Comparison of ENCODE assay signal across 9 mouse cellular contexts in genomic region chr7:16892352-16892730, GRCm38 (mm10). TPM values are rescaled to one million over a fixed set of nuclear protein-coding genes. Genes with fewer than 3 reads are reported as not detected.
DNase-seq lines count a peak whose midpoint lies in the region; ATAC-seq and TF ChIP-seq lines count a peak whose summit lies in the region.
"Had no signal": no experiment of that assay in that cellular context is flagged by ENCODE, and none has a peak within 500 bp of the region (broad histone marks: within the 10 kb centered on the region; RNA-seq: fewer than 3 reads in every experiment).

No protein-coding gene starts in this region.

- no peak overlapping the region for H3K27ac ChIP-seq in heart, embryonic 16.5 days (ENCODE audit: low read length)
- no peak overlapping the region for H3K27ac ChIP-seq in bone marrow, adult 2 months (ENCODE audit: control insufficient read depth, insufficient read depth, low read depth, low read length, poor library complexity)
- H3K27ac ChIP-seq in hindbrain, embryonic 12.5 days: no peak overlapping the region
- no peak overlapping the region for H3K27ac ChIP-seq in midbrain, embryonic 11.5 days (ENCODE audit: low read depth, low read length)
- H3K27ac ChIP-seq: macrophage had no signal

- TF ChIP-seq CTCF in bone marrow, adult 2 months (IDR thresholded peaks at IDR 0.05; ENCODE audit: control insufficient read depth, insufficient read depth, low read length): 0 out of 2 replicates have a peak, but pooled peaks have one; percentile 8

- peak overlapping the region; percentile 33 for H3K4me3 ChIP-seq in heart, embryonic 16.5 days (ENCODE audit: low read length)
- no peak overlapping the region for H3K4me3 ChIP-seq in bone marrow, adult 2 months (replicated peaks; ENCODE audit: control insufficient read depth, low read depth, low read length)
- H3K4me3 ChIP-seq in hindbrain, embryonic 12.5 days: peak overlapping the region; percentile 28
- H3K4me3 ChIP-seq in midbrain, embryonic 11.5 days (ENCODE audit: low read depth, low read length): no peak overlapping the region

- 0 out of 2 replicates have a peak, but pooled peaks have one; percentile 0 for ATAC-seq in heart, embryonic 16.5 days (replicated peaks; ENCODE audit: extremely low read depth, insufficient read depth, low FRiP score)
- peak; percentile 1; the same call in 1 of the 2 replicates for ATAC-seq in hindbrain, embryonic 12.5 days (ENCODE audit: low FRiP score)
- ATAC-seq in midbrain, embryonic 11.5 days (ENCODE audit: low FRiP score): peak; percentile 29

- H3K36me3 ChIP-seq in heart, embryonic 16.5 days (ENCODE audit: control insufficient read depth, insufficient read depth): peaks cover 6% of the 10 kb centered on the region
- peaks cover 7% of the 10 kb centered on the region for H3K36me3 ChIP-seq in hindbrain, embryonic 12.5 days
- H3K36me3 ChIP-seq in midbrain, embryonic 11.5 days (ENCODE audit: control insufficient read depth, insufficient read depth, low read length): no peaks in the 10 kb centered on the region

- TF ChIP-seq POLR2A in bone marrow, adult 2 months (IDR thresholded peaks at IDR 0.05; ENCODE audit: borderline replicate concordance, control insufficient read depth, low read depth, low read length): no peak

- 34% methylated on average over 9 of the region's 9 CpGs for WGBS in heart, embryonic 16.5 days
- 46% methylated on average over 9 of the region's 9 CpGs for WGBS in bone marrow, adult 2 months
- 46% methylated on average over 9 of the region's 9 CpGs for WGBS in hindbrain, embryonic 12.5 days
- 46% methylated on average over 9 of the region's 9 CpGs for WGBS in midbrain, embryonic 11.5 days

- H3K9me3 ChIP-seq in heart, embryonic 16.5 days (replicated peaks; ENCODE audit: control insufficient read depth, low read length): no peaks in the 10 kb centered on the region
- H3K9me3 ChIP-seq in hindbrain, embryonic 12.5 days (replicated peaks): no peaks in the 10 kb centered on the region
- H3K9me3 ChIP-seq in midbrain, embryonic 11.5 days (ENCODE audit: control insufficient read depth, low read length): no peaks in the 10 kb centered on the region

- peaks cover 22% of the 10 kb centered on the region for H3K27me3 ChIP-seq in heart, embryonic 16.5 days (ENCODE audit: control insufficient read depth, insufficient read depth, low read length)
- H3K27me3 ChIP-seq in hindbrain, embryonic 12.5 days: peaks cover 37% of the 10 kb centered on the region
- peaks cover 35% of the 10 kb centered on the region for H3K27me3 ChIP-seq in midbrain, embryonic 11.5 days (ENCODE audit: control insufficient read depth, insufficient read depth, low read length)

- H3K4me1 ChIP-seq in heart, embryonic 16.5 days (ENCODE audit: control insufficient read depth, insufficient read depth, low read length): peaks cover 19% of the 10 kb centered on the region
- H3K4me1 ChIP-seq in bone marrow, adult 2 months (ENCODE audit: control insufficient read depth, insufficient read depth, low read length): peaks cover 2% of the 10 kb centered on the region
- H3K4me1 ChIP-seq in hindbrain, embryonic 12.5 days: peaks cover 49% of the 10 kb centered on the region
- H3K4me1 ChIP-seq in midbrain, embryonic 11.5 days (ENCODE audit: control insufficient read depth, insufficient read depth, low read length): peaks cover 22% of the 10 kb centered on the region

- no peak overlapping the region for H3K9ac ChIP-seq in heart, embryonic 16.5 days (ENCODE audit: low read length)
- H3K9ac ChIP-seq in hindbrain, embryonic 12.5 days: peak overlapping the region; percentile 20; the same call in 1 of the 2 replicates
- H3K9ac ChIP-seq in midbrain, embryonic 11.5 days (ENCODE audit: low read length): no peak overlapping the region

- no peak for DNase-seq in heart, adult 9 months (ENCODE audit: low spot score in 2 of 2)
- DNase-seq in midbrain, embryonic 11.5 days (ENCODE audit: low spot score, missing footprints): no peak
- DNase-seq in thymus, postnatal 10 days (ENCODE audit: low spot score in 2 of 2): no peak
- DNase-seq in left cerebral cortex, adult 11 months (ENCODE audit: low spot score): no peak
- no peak for DNase-seq in frontal cortex, postnatal 10 days (ENCODE audit: low spot score in 2 of 2)

- peak overlapping the region; percentile 68 for H3K4me2 ChIP-seq in heart, embryonic 16.5 days (ENCODE audit: low read depth, low read length)
- H3K4me2 ChIP-seq in hindbrain, embryonic 12.5 days (replicated peaks): peak overlapping the region; percentile 60
- no peak overlapping the region for H3K4me2 ChIP-seq in midbrain, embryonic 11.5 days

RNA-seq across cellular contexts. Expression of gene Gng8, which starts 0.8 kb away (rescaled TPM):
- polyA plus RNA-seq in heart, embryonic 16.5 days (2015; fragmentation: Nextera tagmentation; extraction: Ambion mirVana): 2.9 and 3.7 TPM in 2 replicates
- polyA plus RNA-seq in bone marrow, adult 2 months (2011; ENCODE audit: insufficient read depth, insufficient read length, low replicate concordance, missing spikeins): not detected in 2 replicates
- polyA plus RNA-seq in hindbrain, embryonic 12.5 days (2016; fragmentation: Nextera tagmentation; extraction: Ambion mirVana): 12.1 and 13.6 TPM in 2 replicates
- polyA plus RNA-seq in midbrain, embryonic 11.5 days (2014; fragmentation: Nextera tagmentation; extraction: Ambion mirVana): 9.7 and 10.2 TPM in 2 replicates
- polyA plus RNA-seq: macrophage had no signal

RNA-seq across cellular contexts. Expression of gene Ptgir, which starts 13.9 kb away (rescaled TPM):
- polyA plus RNA-seq in heart, embryonic 16.5 days (2015; fragmentation: Nextera tagmentation; extraction: Ambion mirVana): 1.4 and 1.5 TPM in 2 replicates
- polyA plus RNA-seq in bone marrow, adult 2 months (2011; ENCODE audit: insufficient read depth, insufficient read length, low replicate concordance, missing spikeins): 8.3 and 13.0 TPM in 2 replicates
- 1.6 and 2.1 TPM in 2 replicates for polyA plus RNA-seq in hindbrain, embryonic 12.5 days (2016; fragmentation: Nextera tagmentation; extraction: Ambion mirVana)
- 0.94 and 1.2 TPM in 2 replicates for polyA plus RNA-seq in midbrain, embryonic 11.5 days (2014; fragmentation: Nextera tagmentation; extraction: Ambion mirVana)

RNA-seq across cellular contexts. Expression of gene Dact3, which starts 17.2 kb away (rescaled TPM):
- 2.8 and 3.1 TPM in 2 replicates for polyA plus RNA-seq in heart, embryonic 16.5 days (2015; fragmentation: Nextera tagmentation; extraction: Ambion mirVana)
- 0.54 and 1.7 TPM in 2 replicates for polyA plus RNA-seq in bone marrow, adult 2 months (2011; ENCODE audit: insufficient read depth, insufficient read length, low replicate concordance, missing spikeins)
- 9.0 and 10.4 TPM in 2 replicates for polyA plus RNA-seq in hindbrain, embryonic 12.5 days (2016; fragmentation: Nextera tagmentation; extraction: Ambion mirVana)
- 4.8 and 5.3 TPM in 2 replicates for polyA plus RNA-seq in midbrain, embryonic 11.5 days (2014; fragmentation: Nextera tagmentation; extraction: Ambion mirVana)

RNA-seq across cellular contexts. Expression of gene Calm3, which starts 31.6 kb away (rescaled TPM):
- polyA plus RNA-seq in heart, embryonic 16.5 days (2015; fragmentation: Nextera tagmentation; extraction: Ambion mirVana): 112 and 128 TPM in 2 replicates
- 307 and 376 TPM in 2 replicates for polyA plus RNA-seq in bone marrow, adult 2 months (2011; ENCODE audit: insufficient read depth, insufficient read length, low replicate concordance, missing spikeins)
- polyA plus RNA-seq in hindbrain, embryonic 12.5 days (2016; fragmentation: Nextera tagmentation; extraction: Ambion mirVana): 185 and 210 TPM in 2 replicates
- 284 and 295 TPM in 2 replicates for polyA plus RNA-seq in midbrain, embryonic 11.5 days (2014; fragmentation: Nextera tagmentation; extraction: Ambion mirVana)

RNA-seq across cellular contexts. Expression of gene Prkd2, which starts 49.6 kb away (rescaled TPM):
- 13.0 and 15.4 TPM in 2 replicates for polyA plus RNA-seq in heart, embryonic 16.5 days (2015; fragmentation: Nextera tagmentation; extraction: Ambion mirVana)
- polyA plus RNA-seq in bone marrow, adult 2 months (2011; ENCODE audit: insufficient read depth, insufficient read length, low replicate concordance, missing spikeins): 22.7 and 34.2 TPM in 2 replicates
- polyA plus RNA-seq in hindbrain, embryonic 12.5 days (2016; fragmentation: Nextera tagmentation; extraction: Ambion mirVana): 8.8 and 9.3 TPM in 2 replicates
- 9.2 and 10.3 TPM in 2 replicates for polyA plus RNA-seq in midbrain, embryonic 11.5 days (2014; fragmentation: Nextera tagmentation; extraction: Ambion mirVana)

Comparison
In these comparisons a context has a peak if more than half of its experiments do, and no peak if none do; other contexts are left out.
1. H3K4me3 ChIP-seq: peak in heart, embryonic 16.5 days (single experiment) and hindbrain, embryonic 12.5 days (single experiment); none in bone marrow, adult 2 months (single experiment) and midbrain, embryonic 11.5 days (single experiment).
2. Peak in every context shown above with its lines, with median percentiles within 50 percentile points of each other: ATAC-seq.